Mouse (Mus musculus): ENCODE measurements around the gene Olfr1419. TPM values are rescaled to one million over a fixed set of nuclear protein-coding genes. Genes with fewer than 3 reads are reported as not detected.
"Not testable (repeated sequence)": the region's sequence is repeated elsewhere in the genome, so short reads cannot be mapped to it uniquely, and the experiment has no call there.

Olfr1419 gene
- total RNA-seq (2014; fragmentation: Nextera tagmentation) (not detected in 2 replicates), total RNA-seq (2017) (not detected in 2 replicates)

DNA sequence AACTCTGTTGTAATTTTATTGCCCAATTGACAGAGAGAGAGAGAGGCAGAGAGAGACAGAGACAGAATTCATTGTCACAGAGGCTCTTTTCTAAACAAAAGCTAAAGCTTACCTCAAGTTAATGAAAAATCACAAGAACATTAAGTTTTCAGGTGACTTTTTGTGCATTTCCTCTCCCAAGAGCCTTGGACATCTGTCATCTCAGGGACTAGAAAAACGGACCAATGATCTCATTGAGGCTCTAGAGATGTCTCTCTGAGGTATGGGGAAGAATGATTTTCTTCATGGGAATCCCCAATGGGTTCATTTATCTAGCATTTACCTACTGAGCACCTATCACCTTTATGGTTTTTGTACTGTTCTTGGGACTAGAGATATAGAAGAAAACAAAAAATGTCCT is at the start of gene Olfr1419:
Gene Olfr1419 (minus strand): TSS at position 101 of the 400 bp plus-strand sequence.
- no peak for ATAC-seq (replicated peaks; ENCODE audit: poor library complexity, severe bottlenecking)

DNA sequence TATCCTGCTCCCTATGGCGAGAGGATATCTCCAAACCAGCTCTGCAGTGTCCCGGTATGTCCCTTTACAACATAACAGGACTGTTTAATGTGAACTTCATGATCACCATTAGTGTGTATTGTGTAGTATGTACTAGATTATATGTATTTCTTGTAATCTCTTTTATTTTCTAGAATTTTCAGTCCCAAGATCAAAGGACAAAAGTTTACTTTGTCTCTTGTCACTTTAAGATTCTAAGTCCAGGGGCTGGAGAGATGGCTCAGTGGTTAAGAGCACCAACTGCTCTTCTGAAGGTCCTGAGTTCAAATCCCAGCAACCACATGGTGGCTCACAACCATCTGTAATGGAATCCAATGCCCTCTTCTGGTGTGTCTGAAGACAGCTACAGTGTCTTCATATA is 47.6 kb upstream of the Olfr1419 start:
- not testable (repeated sequence) for ATAC-seq (replicated peaks; ENCODE audit: poor library complexity, severe bottlenecking)

DNA sequence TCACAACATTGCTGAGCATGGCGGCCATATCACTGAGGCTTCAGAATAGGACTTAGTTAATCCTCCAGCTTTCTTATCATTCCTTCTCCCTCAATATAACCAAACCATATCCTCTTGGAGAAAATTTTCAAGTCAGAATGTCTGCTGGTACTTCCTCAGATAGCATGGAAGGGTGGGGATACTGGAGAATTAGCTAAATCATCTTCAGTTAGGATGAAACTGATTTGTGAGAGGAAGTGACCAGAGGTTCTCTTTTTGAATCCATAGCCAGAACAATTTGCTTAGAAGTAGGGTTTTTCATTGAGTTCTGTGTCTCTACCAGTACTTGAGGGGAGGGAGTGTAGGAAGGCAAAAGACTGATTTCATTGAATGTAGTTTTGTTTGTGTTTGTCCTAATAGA is 47.2 kb upstream of the Olfr1419 start:
- peak; percentile 53 for ATAC-seq (replicated peaks; ENCODE audit: poor library complexity, severe bottlenecking)

DNA sequence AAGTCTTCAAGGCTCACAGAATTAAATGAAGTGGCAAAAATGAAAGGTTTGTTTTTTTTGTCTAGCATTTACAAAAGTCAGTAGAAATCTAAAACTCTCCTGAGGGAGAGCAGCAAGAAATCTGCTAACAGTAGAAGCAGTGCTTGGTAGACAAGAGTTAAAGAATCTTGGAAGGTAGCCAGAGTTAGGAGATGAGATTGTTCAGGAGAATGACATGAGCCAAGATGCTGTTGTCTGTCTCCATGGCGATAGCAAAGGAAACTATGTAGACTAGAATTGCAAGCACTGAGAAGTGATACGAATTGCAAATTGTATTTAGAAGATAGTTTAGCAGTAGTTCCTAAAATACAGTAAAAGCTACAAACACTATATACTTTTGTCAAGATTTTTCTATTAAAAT is 40.9 kb upstream of the Olfr1419 start:
- ATAC-seq (replicated peaks; ENCODE audit: poor library complexity, severe bottlenecking): no peak

DNA sequence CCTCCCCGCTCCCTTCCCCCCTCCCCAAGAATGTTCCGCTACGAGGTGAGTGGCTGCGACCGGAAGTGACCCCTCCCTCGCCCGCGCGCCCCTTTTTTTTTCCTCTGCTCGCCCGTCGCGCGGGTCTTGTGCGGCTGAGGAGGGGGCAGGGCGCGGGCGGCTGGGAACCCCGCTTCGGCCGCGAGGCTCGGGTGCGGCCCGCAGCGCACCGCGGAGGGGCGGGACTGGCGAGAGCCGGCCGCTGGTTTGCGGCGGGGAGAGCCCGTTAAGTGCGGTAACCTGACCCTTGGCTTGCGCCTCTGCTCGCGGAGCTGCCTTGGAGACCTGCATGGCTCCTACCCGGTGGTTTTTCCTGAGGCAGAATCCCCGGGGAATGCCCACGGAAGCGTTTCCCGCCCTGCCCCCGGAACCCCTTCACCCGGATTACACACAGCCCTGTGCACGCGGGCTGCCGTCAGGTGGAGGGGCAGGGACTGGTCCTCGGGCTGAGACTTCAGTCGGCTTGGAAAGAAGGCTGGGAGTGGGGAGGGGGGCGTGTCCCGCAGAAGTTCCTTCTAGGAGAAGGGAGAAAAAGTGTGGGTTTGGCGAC is 37.7 kb upstream of the Olfr1419 start:
- ATAC-seq (replicated peaks; ENCODE audit: poor library complexity, severe bottlenecking): peak; percentile 51

DNA sequence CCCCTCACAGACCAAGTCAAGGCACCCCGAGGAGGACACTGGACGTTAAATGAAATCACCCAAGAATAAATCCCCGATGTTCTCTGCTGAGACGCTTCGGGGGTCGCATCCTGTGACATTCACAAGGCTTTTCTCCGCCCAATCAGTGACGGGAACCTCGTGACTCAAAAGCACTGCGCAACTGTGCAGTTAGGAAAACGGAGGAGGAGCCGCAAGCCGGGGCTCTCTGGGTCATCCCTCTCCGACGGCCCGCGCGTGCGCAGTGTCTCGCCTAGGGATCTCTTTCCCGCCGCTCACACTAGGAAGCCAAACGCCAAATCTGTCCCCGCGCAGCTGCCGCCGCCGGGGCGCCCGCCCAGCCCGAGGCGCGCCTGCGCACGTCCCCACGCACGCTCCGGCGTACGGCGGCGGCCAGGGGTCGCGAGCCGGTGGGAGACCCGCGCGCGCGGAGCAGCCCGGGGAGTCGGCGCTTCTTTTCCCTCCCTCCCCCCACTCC is 37.2 kb upstream of the Olfr1419 start, which contains the start of gene Patl1:
Gene Patl1 (plus strand): TSS at position 363 of the 496 bp plus-strand sequence.
- ATAC-seq (replicated peaks; ENCODE audit: poor library complexity, severe bottlenecking): peak; percentile 87

DNA sequence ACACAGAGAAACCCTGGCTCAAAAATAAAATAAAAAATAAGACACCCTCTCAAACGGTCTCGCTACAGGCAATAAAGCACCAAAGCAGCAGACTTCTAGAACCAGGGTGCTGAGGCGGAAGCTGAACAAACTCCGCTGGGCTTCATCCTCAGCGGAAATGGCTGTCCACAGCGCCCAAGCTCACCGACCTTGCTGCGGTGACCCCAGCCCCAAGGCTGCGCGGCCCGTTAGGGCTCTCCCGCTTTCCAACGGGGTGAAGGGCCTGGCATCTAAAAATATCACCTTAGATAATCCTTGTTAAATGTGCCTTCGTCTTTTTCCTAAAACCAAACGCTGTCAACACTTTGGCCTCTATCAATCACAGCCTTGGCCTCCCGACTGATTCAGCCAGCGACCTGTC is 36.7 kb upstream of the Olfr1419 start:
- peak; percentile 40 for ATAC-seq (replicated peaks; ENCODE audit: poor library complexity, severe bottlenecking)

DNA sequence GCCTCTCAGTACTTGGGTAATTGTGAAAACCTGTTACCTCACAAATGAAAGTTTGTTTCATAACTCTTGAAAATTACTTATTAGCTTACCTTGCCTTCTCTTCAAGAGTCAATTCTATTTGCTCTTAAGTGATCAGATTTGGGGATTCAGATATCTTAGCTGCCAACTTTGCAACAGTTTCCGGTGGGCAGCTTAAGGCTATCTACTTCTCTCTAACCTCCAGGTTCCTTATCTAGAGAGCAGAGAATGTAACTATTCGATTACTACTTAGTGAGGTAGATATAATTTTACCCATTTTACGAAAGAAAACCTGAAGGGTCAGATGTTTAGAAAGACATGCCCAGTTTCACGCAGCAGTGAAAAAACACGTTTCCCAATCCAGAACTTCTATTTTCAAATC is 36.1 kb upstream of the Olfr1419 start:
- ATAC-seq (replicated peaks; ENCODE audit: poor library complexity, severe bottlenecking): no peak

DNA sequence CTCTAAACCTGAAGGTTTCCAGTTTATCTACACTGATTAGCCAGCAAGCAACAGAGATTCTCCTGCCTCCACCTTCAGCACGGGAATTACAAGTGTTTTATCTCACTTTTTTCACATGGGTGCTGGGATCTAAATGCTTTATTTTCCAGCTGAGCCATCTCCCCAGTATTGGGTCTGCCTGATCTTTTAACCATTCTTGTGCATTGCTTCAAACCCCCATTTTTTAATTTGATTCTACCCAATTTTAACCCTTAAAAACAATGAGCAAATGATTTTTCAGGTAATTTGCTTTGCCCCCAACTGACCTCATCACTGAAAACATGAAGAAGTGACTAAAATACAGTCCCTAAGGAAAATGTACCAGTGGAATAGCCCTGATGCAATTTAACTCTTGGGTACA is 11.4 kb upstream of the Olfr1419 start, which contains the start of gene Olfr1420:
Gene Olfr1420 (plus strand): TSS at position 301 of the 400 bp plus-strand sequence.
- no peak for ATAC-seq (replicated peaks; ENCODE audit: poor library complexity, severe bottlenecking)

DNA sequence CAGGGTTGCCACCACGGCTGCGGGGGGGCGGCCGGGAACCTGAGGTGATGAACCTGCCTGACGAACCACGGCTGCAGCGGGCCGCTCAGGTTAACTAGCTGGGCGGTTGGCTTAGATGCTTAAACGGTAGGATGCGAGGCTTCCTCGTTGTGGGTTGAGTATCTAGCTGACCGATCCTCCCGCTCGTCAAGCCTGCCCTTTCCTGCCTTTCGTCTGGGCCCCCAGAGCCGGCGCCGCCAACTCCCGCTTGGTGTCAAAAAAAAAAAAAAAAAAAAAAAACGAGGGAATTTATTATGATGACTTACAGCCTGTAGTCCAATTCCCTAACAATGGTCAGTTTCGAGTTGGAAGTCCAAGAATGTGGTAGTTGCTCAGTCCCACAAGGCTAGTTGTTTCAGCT is 3.5 kb upstream of the Olfr1419 start:
- ATAC-seq (replicated peaks; ENCODE audit: poor library complexity, severe bottlenecking): peak; percentile 46; the same call in 1 of the 2 replicates

DNA sequence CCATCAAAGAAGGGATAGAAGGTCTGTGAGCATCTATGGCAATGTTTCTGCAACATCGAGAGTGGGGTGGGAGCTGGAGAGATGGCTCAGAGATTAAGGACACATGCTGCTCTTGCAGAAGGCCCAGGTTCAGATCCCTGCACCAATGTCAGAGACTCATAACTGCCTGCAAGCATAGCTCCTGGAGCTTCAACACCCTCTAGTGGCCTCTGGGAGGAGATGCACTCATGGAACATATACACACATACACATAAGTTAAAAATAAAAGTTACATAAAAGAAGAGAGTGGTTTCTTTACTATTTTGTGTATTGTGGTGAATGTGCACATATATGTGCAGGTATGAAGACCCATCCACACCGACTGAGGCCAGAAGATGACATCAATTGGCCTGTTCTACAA is 7.1 kb downstream of the Olfr1419 start:
- ATAC-seq (replicated peaks; ENCODE audit: poor library complexity, severe bottlenecking): no peak

DNA sequence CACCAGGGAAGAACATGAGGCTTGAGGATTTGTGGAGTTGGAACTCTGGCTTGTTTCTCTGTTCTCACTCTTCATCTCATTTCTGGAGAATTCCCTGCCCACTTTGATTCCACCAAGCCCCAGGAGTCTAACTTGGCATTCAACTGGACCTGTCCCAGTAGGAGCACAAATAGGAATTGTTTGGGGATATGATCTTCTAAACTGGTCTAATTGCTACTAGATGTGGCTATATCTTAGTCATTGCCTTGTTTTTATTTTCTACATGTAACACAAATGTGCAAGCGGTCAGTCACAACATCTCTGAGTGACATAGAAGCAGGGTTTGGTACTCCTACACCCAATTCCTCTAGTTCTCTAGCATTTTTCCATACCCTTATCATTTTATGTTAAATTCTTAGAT is 13.9 kb downstream of the Olfr1419 start, which contains the start of gene Olfr1418:
Gene Olfr1418 (minus strand): TSS at position 101 of the 400 bp plus-strand sequence.
- no peak for ATAC-seq (replicated peaks; ENCODE audit: poor library complexity, severe bottlenecking)

DNA sequence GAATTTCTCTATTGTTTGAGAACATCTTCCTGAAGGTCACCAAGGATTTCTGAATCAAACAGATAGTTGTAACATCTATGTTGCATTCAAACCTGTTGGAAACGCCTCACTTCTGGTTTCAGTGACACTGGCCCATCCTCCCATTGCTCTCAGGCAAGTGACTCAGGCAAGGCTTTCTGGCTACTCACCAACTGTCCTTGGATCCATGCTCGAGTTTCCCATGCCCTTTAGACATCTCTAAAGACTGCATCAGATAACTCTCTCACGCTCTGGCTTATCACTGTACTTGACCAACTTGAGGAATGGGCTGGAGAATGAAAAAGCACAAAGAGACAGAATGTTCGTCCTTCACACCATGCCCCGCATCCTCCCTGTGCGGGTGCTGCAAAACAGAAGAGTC is 18.4 kb downstream of the Olfr1419 start:
- ATAC-seq (replicated peaks; ENCODE audit: poor library complexity, severe bottlenecking): no peak

DNA sequence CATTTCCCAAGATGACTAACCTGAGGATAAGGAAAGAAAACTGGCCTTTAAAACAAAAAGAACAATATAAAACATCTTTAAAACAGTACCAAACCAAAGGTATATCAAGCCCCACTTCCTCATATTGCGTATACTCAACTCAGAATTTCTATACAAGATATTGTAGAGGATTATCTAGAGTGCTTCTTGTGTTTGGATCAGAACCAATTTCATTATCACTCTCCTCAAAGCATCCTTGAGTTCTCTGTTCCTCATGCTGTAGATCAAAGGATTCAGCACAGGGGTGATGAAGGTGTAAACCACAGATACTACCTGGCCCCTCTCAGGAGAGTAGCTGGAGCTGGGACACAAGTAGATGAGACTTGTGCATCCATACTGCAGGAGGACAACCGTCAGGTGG is 20.1 kb downstream of the Olfr1419 start:
- ATAC-seq (replicated peaks; ENCODE audit: poor library complexity, severe bottlenecking): no peak

DNA sequence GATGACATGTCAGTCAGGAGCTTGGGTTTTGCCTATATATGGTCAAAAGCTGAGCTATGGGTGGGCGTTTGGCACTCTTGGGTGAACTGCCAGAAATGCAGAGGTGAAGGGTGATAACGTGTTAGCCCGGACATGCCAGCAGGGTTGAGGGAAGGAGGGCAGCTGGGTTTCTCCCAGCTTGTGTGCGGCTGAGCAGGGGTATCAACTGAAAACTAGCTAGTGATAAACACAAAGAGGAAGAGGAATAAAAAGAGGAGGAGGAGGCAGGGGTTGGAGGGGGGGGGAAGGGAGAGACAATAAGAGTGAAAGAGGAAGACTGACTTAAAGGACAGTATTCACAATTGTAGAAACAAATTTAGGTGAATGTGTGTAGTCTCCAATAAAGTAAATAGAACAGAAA is 22.3 kb downstream of the Olfr1419 start:
- peak; percentile 84 for ATAC-seq (replicated peaks; ENCODE audit: poor library complexity, severe bottlenecking)

DNA sequence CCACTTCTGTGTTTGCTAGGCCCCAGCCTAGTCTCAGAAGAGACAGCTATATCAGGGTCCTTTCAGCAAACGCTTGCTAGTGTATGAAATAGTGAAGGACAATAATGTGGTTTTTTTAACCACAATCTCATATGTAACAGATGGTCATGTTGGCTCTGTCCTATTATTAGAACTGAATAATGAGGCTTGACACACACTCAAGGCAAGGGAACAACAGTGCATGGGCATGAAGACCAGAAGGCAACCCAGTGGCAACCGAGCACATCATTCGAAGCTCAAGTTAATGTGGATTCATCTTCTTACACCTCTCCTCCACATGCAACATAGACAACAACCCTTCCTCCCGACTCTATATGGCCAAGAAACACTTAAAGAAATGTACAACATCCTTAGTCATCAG is 28.6 kb downstream of the Olfr1419 start:
- no peak; the same call in 1 of the 2 replicates for ATAC-seq (replicated peaks; ENCODE audit: poor library complexity, severe bottlenecking)

DNA sequence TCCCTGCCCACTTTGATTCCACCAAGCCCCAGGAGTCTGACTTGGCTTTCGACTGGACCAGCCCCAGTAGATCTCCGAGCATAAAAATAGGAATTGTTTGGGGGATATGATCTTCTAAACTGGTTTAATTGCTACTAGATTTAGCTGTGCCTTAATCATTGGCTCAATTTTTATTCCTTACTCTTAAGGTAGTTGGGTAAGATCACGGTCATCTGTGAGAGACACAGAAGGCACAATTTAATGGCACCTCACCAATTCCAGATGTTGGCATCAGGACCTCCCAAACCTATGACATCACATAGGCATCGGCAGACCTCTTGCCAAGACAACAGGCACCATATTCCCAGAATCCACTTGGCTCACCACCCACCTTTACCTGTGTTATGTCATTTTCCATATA is 35.8 kb downstream of the Olfr1419 start, which contains the start of gene Olfr1417:
Gene Olfr1417 (minus strand): TSS at position 101 of the 400 bp plus-strand sequence.
- ATAC-seq (replicated peaks; ENCODE audit: poor library complexity, severe bottlenecking): no peak

DNA sequence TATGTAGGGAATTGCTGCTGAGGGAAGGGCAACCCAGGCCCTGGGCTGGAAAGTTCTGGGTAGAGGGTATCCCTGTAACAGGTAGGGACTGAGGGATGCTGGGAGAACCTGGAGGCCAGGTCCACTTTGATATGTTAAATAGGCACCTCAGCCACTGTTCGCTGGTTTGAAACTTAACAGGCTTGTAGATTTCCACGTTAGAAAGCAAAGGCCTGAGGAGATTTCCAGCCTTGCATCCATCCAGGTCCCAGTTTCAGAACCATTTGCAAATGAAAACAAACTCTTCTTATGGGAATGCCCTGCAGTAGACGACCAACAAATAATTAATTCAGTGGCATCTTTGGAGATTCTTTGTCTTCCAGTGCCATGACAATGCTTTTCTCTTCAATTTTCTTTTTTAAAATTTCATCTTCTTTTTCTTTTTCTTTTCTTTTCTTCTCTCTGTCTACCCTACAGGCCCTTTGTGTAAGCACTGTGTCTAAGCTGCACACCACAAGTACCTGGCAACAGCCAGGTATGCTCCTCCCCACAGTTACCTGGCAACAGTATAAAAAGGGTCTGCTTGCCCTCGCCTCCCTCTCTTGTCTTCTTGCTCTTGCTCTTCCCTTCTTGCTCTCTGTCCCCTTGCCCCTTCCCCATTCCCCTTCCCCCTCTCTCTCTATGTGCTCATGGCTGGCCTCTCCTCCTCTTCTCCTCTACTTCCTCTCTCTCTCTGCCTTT is 51.4 kb downstream of the Olfr1419 start:
- ATAC-seq (replicated peaks; ENCODE audit: poor library complexity, severe bottlenecking): no peak

DNA sequence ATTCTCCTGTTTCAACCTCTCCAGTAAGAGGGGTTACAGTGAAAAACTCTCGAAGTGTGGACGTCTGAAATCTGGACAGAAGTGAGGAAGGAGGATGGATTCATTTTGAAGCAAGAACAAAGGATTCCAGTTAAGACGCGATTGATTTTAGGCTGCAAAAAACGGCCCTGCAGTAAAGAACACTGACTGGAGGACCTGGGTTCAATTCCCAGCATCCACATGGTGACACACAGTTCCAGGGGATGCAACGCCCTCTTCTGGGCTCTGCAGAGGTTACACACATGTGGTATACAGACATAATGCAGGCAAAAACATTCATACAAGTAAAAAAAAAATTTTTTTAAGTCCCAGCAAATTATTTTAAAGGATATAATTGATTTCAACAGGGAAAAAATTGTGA is 54.7 kb downstream of the Olfr1419 start:
- no peak for ATAC-seq (replicated peaks; ENCODE audit: poor library complexity, severe bottlenecking)

DNA sequence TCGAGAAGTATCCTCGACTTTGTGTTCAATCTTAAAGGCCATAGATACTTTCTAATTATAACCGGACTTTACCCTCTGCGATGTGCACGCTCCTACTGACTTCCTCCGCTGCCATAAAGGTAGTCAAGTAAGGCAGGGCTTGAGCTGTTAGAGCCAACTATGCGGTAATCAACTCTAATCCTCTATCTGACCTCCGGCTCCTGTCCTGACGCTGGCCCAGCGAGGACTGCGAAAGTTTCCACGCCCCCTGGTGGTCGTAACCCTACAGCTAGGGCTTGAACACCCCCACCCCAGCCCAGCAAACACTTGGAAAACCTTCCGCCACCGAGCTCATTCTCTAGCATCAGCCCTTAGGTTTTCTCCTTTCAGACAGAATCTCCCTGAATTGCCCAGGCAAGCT is 55.1 kb downstream of the Olfr1419 start:
- peak; percentile 75 for ATAC-seq (replicated peaks; ENCODE audit: poor library complexity, severe bottlenecking)

DNA sequence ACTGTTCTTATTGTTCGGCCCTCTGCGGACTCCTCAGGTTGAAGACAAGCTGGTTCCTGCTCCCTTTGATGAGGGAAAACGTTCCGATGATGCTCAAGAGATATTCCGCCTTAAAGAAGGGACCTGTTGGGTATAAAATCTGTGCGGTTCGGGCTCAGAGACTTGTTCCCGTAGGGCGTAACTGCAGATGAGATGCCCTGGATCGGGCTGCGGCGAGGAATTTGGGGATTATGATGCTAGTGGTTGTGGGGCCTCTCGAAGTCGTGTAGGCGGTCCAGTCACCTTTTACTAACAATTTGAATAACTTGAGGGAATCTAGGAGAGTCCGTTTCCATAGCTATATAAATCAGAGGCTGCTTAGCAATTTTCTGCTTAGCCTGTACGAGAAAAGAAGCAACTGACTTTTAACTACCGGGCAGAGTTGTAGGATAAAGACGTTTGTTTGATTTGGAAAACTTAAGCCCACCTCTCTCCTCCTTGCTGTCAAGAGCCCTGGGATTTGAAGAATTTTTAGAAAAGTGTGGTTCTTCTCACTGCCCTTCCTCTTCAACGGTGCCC is 55.7 kb downstream of the Olfr1419 start, which contains the start of gene Stx3:
Gene Stx3 (minus strand): TSS at position 261 of the 558 bp plus-strand sequence.
- no peak for ATAC-seq (replicated peaks; ENCODE audit: poor library complexity, severe bottlenecking)
